Mouse (Mus musculus) brain, adult 2 months (tissue): ENCODE measurements at regions not wholly inside any gene's neighbourhood (a gene's known extent, or its start where the extent isn't known, plus 50 kb on each side); places are given as distances from the start of the nearest gene placed in this dataset.

Source experiments
- DNase-seq: peaks from one replicate; pipeline ENCODE4 v3.0.0; 2011; ENCODE audit warnings: low read depth, low spot score

GRCm38 (mm10) chr12:14415543-14416181 lies 263.8 kb upstream of the Fam84a start:
- DNase-seq: peak; percentile 23

GRCm38 (mm10) chr12:14411102-14411501 lies 259.2 kb upstream of the Fam84a start:
- DNase-seq: peak; percentile 56

GRCm38 (mm10) chr12:14405796-14406195 lies 253.9 kb upstream of the Fam84a start:
- DNase-seq: no peak

- DNase-seq: no peak
These were observed 224.4 kb upstream of the Fam84a start for GRCm38 (mm10) chr12:14376211-14376610.

GRCm38 (mm10) chr12:14338244-14338799 lies 186.5 kb upstream of the Fam84a start:
- DNase-seq: peak; percentile 56

- no peak for DNase-seq
These were observed 186.0 kb upstream of the Fam84a start for GRCm38 (mm10) chr12:14337813-14338212.

- no peak for DNase-seq
These were observed 166.8 kb upstream of the Fam84a start for GRCm38 (mm10) chr12:14318693-14319092.

- peak; percentile 28 for DNase-seq
These were observed 164.5 kb upstream of the Fam84a start for GRCm38 (mm10) chr12:14316392-14316791.

GRCm38 (mm10) chr12:14315780-14316179 lies 163.9 kb upstream of the Fam84a start:
- DNase-seq: peak; percentile 85

- DNase-seq: no peak
These were observed 150.6 kb upstream of the Fam84a start for GRCm38 (mm10) chr12:14302366-14302930.

GRCm38 (mm10) chr12:14301676-14302365 lies 150.0 kb upstream of the Fam84a start:
- DNase-seq: peak; percentile 10

- peak; percentile 40 for DNase-seq
These were observed 140.2 kb upstream of the Fam84a start for GRCm38 (mm10) chr12:14292083-14292482.

GRCm38 (mm10) chr12:14287657-14288056 lies 135.8 kb upstream of the Fam84a start:
- DNase-seq: no peak

GRCm38 (mm10) chr12:14286676-14287075 lies 134.8 kb upstream of the Fam84a start:
- peak; percentile 11 for DNase-seq

GRCm38 (mm10) chr12:14285870-14286535 lies 134.1 kb upstream of the Fam84a start:
- no peak for DNase-seq

GRCm38 (mm10) chr12:14283106-14283692 lies 131.3 kb upstream of the Fam84a start:
- DNase-seq: peak; percentile 62

GRCm38 (mm10) chr12:14275265-14275664 lies 123.4 kb upstream of the Fam84a start:
- DNase-seq: no peak

GRCm38 (mm10) chr12:14274796-14275195 lies 122.9 kb upstream of the Fam84a start:
- no peak for DNase-seq

- DNase-seq: no peak
These were observed 119.4 kb upstream of the Fam84a start for GRCm38 (mm10) chr12:14271216-14271615.

GRCm38 (mm10) chr12:14261102-14261501 lies 109.2 kb upstream of the Fam84a start:
- no peak for DNase-seq

- DNase-seq: peak; percentile 25
These were observed 108.4 kb upstream of the Fam84a start for GRCm38 (mm10) chr12:14260288-14260687.

GRCm38 (mm10) chr12:14253336-14253735 lies 101.5 kb upstream of the Fam84a start:
- DNase-seq: peak; percentile 79
